Mouse (Mus musculus) limb, embryonic 15.5 days (tissue): ENCODE data around the gene Lgals3bp. TPM values are rescaled to one million over a fixed set of nuclear protein-coding genes. Genes with fewer than 3 reads are reported as not detected.

ENCODE experiments used
- ATAC-seq: fragments of 200-750 bp; cut with Nextera tagmentation; 2 replicates; pipeline ENCODE4 v1.8.0; 2017; ENCODE audit warnings: low read depth, moderate TSS enrichment; ENCODE audit not compliant: insufficient number of reproducible peaks, low FRiP score, low TSS enrichment
- H3K27ac ChIP-seq: fragments of 300-500 bp; sonication (generic); 2 replicates; pipeline ENCODE4 v1.5.1; 2015; ENCODE audit warnings: moderate library complexity, mild to moderate bottlenecking, inconsistent platforms
- H3K27me3 ChIP-seq: fragments of 300-500 bp; sonication (generic); 2 replicates; pipeline ENCODE4 v1.6.1; 2015; ENCODE audit warnings: inconsistent platforms
- H3K36me3 ChIP-seq: fragments of 300-500 bp; sonication (generic); 2 replicates; pipeline ENCODE4 v1.6.1; 2015; ENCODE audit warnings: inconsistent platforms
- H3K4me1 ChIP-seq: fragments of 300-500 bp; sonication (generic); 2 replicates; pipeline ENCODE4 v1.6.1; 2015; ENCODE audit warnings: inconsistent platforms
- H3K4me2 ChIP-seq: fragments of 300-500 bp; sonication (generic); 2 replicates; pipeline ENCODE4 v1.6.1; 2015; ENCODE audit warnings: mild to moderate bottlenecking, inconsistent platforms
- H3K4me3 ChIP-seq: fragments of 300-500 bp; sonication (generic); 2 replicates; pipeline ENCODE4 v1.5.1; 2015; ENCODE audit warnings: mild to moderate bottlenecking, inconsistent platforms
- H3K9ac ChIP-seq: fragments of 300-500 bp; sonication (generic); 2 replicates; pipeline ENCODE4 v1.6.1; 2015; ENCODE audit warnings: inconsistent platforms
- H3K9me3 ChIP-seq: fragments of 300-500 bp; sonication (generic); 2 replicates; pipeline ENCODE4 v1.6.1; 2016; ENCODE audit warnings: inconsistent platforms
- WGBS: fragments of 180-500 bp; shearing (Covaris S2); methylation state at CpG from one replicate; pipeline ENCODE4 v1.1.7; 2015; 5-methylcytosine and 5-hydroxymethylcytosine counted together
- polyA plus RNA-seq: library from polyadenylated mRNA; unstranded; fragments of >200 nt; fragmentation: Nextera tagmentation; extraction: Ambion mirVana; gene quantifications from 2 replicates; pipeline ENCODE4 v1.2.1, GENCODE M21; 2015

Gene Lgals3bp
- polyA plus RNA-seq, 1 experiment from 2014 or later = 8.0 TPM

- H3K27ac ChIP-seq = no peak overlapping the region
- H3K36me3 ChIP-seq = peaks cover 67% of the 10 kb centered on the region
- ATAC-seq = no peak
- WGBS = 79% methylated on average over 18 of the region's 18 CpGs
- H3K4me1 ChIP-seq = 0 out of 2 replicates have a peak, but pooled peaks cover 8% of the 10 kb centered on the region
- no peaks in the 10 kb centered on the region for H3K27me3 ChIP-seq
- H3K9ac ChIP-seq = no peak overlapping the region
- H3K4me2 ChIP-seq = no peak overlapping the region
- H3K4me3 ChIP-seq = no peak overlapping the region
- no peaks in the 10 kb centered on the region for H3K9me3 ChIP-seq
These were observed 6.3 kb upstream of the Lgals3bp start for GRCm38 (mm10) chr11:118408051-118408740.

DNA sequence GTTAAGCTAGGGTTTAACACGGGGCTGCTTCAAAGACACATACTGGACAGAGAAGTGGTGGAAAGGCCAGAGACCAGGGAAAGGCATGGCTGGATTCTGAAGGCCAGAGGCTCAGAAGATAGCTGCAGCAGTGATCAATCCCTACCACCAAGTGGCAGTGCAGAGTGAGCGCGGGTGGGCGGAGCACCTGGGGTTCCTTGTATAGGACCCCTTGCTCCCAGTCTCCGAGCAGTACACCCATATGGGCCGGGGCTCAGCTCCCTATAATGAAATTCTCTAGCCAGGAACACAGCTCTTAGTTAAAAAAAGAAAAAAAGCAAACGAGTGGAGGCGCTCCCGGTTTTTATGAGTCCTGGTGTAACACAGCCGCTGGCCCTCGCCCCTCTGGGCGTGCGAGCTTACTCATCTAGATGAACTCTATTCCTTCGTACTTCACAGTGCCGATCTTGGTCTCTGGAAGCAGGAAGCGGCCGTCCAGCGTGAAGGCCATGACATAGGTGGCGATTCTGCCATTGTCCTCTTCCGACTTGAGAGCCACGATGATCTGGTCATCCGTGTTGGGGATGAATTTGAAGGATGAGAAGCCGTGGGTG lies 5.5 kb upstream of the Lgals3bp start:
- H3K4me3 ChIP-seq = no peak overlapping the region
- no peak for ATAC-seq
- H3K4me2 ChIP-seq = no peak overlapping the region
- 0 out of 2 replicates have a peak, but pooled peaks cover 7% of the 10 kb centered on the region for H3K4me1 ChIP-seq
- 73% methylated on average over 23 of the region's 23 CpGs for WGBS
- no peak overlapping the region for H3K9ac ChIP-seq
- no peak overlapping the region for H3K27ac ChIP-seq
- H3K27me3 ChIP-seq = no peaks in the 10 kb centered on the region
- peaks cover 66% of the 10 kb centered on the region for H3K36me3 ChIP-seq
- no peaks in the 10 kb centered on the region for H3K9me3 ChIP-seq

DNA sequence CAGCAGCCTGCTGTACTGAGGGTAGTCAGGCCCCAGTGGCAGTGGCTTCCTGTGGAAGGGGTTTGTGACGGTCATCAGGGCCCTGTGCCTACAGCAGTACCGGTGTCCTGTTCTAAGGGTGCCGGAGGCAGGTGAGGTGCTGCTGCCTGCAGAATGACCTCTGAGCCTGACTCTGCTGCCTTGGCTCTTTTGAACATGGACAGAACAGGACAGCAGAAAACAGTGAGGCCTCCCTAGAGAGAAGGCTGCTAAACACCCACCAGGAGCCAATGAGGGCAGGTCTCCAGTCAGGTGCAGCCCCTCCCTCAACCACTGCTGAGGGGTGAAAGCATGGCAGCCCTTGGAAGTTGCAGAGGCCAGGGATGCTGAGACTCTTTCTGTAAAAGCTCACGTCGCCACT lies 4.6 kb upstream of the Lgals3bp start:
- H3K36me3 ChIP-seq = peaks cover 59% of the 10 kb centered on the region
- H3K27ac ChIP-seq = no peak overlapping the region

DNA sequence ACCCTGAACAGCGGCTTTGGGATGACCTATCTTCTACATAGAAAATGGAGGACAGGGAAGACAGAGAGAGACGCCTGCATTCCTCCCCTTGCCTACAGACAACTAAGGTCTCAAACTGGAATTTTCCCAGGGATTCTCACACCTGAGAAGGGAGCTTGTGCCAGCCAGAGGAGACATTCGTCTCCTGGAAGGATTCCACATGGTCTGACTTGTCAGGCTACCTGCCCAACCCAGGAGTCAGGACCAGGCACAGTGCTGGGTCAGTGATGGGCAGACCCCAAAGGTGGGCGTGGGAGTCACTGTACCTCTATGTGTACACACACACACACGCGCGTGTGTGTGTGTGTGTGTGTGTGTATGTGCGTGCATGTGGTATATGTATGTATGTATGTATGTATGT lies 3.4 kb upstream of the Lgals3bp start:
- peaks cover 47% of the 10 kb centered on the region for H3K36me3 ChIP-seq
- H3K27me3 ChIP-seq = no peaks in the 10 kb centered on the region
- H3K4me2 ChIP-seq = no peak overlapping the region
- H3K27ac ChIP-seq = no peak overlapping the region
- no peak for ATAC-seq
- no peaks in the 10 kb centered on the region for H3K9me3 ChIP-seq
- peaks cover 25% of the 10 kb centered on the region for H3K4me1 ChIP-seq
- H3K4me3 ChIP-seq = no peak overlapping the region
- WGBS = 95% methylated on average over 8 of the region's 8 CpGs
- H3K9ac ChIP-seq = no peak overlapping the region

More for the DNA sequence above, 4.6 kb upstream of the Lgals3bp start:
- Histone ChIP-seq H3K27me3 (no peaks in the 10 kb centered on the region), H3K4me2 (no peak overlapping the region), H3K9ac (no peak overlapping the region), H3K4me3 (no peak overlapping the region), H3K9me3 (no peaks in the 10 kb centered on the region), H3K4me1 (peaks cover 13% of the 10 kb centered on the region)
- 92% methylated on average over 5 of the region's 5 CpGs for WGBS
- ATAC-seq = no peak

GRCm38 (mm10) chr11:118403951-118404899 lies 2.3 kb upstream of the Lgals3bp start:
- Histone ChIP-seq H3K27me3 (no peaks in the 10 kb centered on the region), H3K4me1 (peaks cover 33% of the 10 kb centered on the region), H3K9ac (no peak overlapping the region), H3K4me3 (no peak overlapping the region), H3K36me3 (peaks cover 38% of the 10 kb centered on the region), H3K27ac (no peak overlapping the region), H3K9me3 (no peaks in the 10 kb centered on the region), H3K4me2 (no peak overlapping the region)
- no peak for ATAC-seq
- 78% methylated on average over 6 of the region's 6 CpGs for WGBS

DNA sequence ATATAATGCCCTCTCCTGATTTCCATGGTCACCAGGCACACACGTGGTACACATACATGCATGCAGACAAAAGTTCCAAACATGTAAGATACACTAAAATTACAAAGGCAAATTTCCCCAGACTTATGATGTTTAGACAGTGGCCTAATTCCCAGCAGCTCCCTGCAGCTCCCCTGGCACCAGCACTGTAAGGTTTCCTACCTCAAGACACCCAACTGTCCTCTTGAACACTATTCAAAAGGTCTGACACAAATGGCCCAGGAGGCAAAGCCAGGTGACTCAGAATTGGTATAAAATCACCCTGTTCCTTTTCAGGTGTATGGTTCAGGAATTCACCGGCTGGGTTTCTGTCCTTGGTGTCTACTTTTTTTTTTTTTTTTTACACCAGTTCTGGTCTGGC lies 1.3 kb upstream of the Lgals3bp start:
- H3K4me2 ChIP-seq = no peak overlapping the region
- H3K4me3 ChIP-seq = no peak overlapping the region
- no peak for ATAC-seq
- H3K27me3 ChIP-seq = no peaks in the 10 kb centered on the region
- no peak overlapping the region for H3K9ac ChIP-seq
- 92% methylated on average over 2 of the region's 2 CpGs for WGBS
- peaks cover 33% of the 10 kb centered on the region for H3K4me1 ChIP-seq
- no peak overlapping the region for H3K27ac ChIP-seq
- H3K9me3 ChIP-seq = no peaks in the 10 kb centered on the region
- H3K36me3 ChIP-seq = peaks cover 28% of the 10 kb centered on the region

- peaks cover 28% of the 10 kb centered on the region for H3K4me1 ChIP-seq
- H3K36me3 ChIP-seq = peaks cover 9% of the 10 kb centered on the region
- H3K4me2 ChIP-seq = no peak overlapping the region
- WGBS = 64% methylated on average over 4 of the region's 4 CpGs
- ATAC-seq = no peak
- peak overlapping the region; percentile 81 for H3K27ac ChIP-seq
- H3K9ac ChIP-seq = no peak overlapping the region
- 0 out of 2 replicates have a peak overlapping the region, but pooled peaks have one; percentile 4 for H3K4me3 ChIP-seq
- H3K27me3 ChIP-seq = no peaks in the 10 kb centered on the region
- H3K9me3 ChIP-seq = no peaks in the 10 kb centered on the region
These were observed 697 bp downstream of the Lgals3bp start for GRCm38 (mm10) chr11:118401195-118401594.

DNA sequence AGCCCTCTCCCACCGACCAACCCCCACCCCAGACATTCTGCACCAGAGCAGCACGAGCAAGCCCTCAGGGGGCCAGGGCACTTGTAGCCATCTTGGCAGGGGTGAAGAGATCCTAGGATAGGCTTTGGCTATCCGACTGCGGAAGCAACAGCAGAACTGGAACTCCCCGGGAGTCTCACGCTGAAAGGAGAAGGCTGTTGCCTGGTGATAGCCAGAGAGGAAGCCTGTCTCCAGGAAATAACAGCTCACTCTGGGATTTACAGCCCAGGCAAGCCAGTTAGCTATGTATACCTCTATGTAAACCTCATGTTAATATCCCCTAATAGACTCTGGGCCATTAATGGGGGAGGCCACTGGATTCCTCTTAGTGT lies 1.3 kb downstream of the Lgals3bp start:
- ATAC-seq = peak; percentile 25; the same call in 1 of the 2 replicates
- Histone ChIP-seq H3K27me3 (no peaks in the 10 kb centered on the region), H3K27ac (peak overlapping the region; percentile 81), H3K9me3 (no peaks in the 10 kb centered on the region; the same call in 1 of the 2 replicates), H3K4me2 (0 out of 2 replicates have a peak overlapping the region, but pooled peaks have one; percentile 6), H3K36me3 (peaks cover 3% of the 10 kb centered on the region), H3K9ac (no peak overlapping the region), H3K4me3 (no peak overlapping the region), H3K4me1 (peaks cover 28% of the 10 kb centered on the region)
- 17% methylated on average over 6 of the region's 6 CpGs for WGBS

DNA sequence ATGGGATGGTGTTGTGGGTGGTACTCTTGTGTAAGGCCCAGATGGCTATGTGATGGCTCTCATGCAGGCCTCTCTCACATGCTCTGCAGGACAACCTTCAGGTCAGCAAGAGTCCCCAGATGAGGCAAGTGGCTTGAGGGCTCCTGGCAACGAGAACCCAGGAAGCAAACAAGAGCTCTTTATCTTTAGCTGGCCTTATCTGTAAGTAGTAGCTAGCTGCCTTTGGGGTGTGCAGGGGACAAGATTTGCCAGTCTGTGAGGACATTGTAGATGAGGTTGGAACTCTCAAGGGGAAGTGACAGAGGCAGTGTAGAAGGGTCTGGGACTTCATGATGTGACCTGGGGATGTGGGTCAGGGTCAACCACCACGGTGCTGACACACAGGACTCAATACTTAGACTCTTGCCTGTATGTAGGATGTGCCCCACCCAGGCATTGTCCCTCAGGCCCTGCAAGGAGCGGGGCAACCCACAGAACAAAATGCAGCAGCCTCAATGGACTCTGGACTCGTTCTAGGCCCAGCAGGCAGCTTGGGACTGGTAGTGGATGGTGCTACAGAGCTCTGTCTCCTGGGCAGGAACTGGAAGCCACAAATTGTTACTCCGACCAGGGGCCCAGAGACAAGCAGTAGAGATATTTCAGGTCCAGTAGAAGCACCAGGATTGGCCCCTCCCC lies 1.9 kb downstream of the Lgals3bp start:
- Histone ChIP-seq H3K36me3 (no peaks in the 10 kb centered on the region; the same call in 1 of the 2 replicates), H3K9me3 (no peaks in the 10 kb centered on the region; the same call in 1 of the 2 replicates), H3K4me2 (0 out of 2 replicates have a peak overlapping the region, but pooled peaks have one; percentile 6), H3K9ac (no peak overlapping the region), H3K27ac (peak overlapping the region; percentile 81), H3K27me3 (no peaks in the 10 kb centered on the region), H3K4me3 (no peak overlapping the region), H3K4me1 (peaks cover 28% of the 10 kb centered on the region)
- no peak for ATAC-seq
- WGBS = 61% methylated on average over 5 of the region's 5 CpGs

GRCm38 (mm10) chr11:118397806-118398530 lies 3.9 kb downstream of the Lgals3bp start:
- H3K36me3 ChIP-seq = no peaks in the 10 kb centered on the region
- WGBS = 92% methylated on average over 26 of the region's 26 CpGs
- ATAC-seq = no peak

DNA sequence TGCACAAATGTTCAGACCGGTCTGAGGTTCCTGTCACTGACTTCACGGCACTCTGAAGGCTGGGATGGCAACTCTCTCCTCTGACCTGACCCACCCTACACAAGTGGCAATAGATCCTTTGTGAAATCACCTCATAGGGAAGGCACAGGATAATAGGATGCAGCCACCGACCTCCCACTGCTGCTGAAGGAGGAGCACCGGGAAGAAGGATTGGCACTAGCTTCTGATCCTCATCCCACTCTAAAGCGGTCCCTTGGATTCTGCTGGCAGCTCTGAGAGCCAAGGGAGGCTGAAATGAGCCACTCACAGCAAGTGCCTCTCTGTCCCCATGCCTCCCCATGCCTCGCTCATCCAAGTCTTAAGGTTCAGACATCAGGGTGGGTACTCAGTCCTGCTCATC lies 7.4 kb downstream of the Lgals3bp start:
- 57% methylated on average over 6 of the region's 6 CpGs for WGBS
- Histone ChIP-seq H3K4me1 (0 out of 2 replicates have a peak, but pooled peaks cover under 1% of the 10 kb centered on the region), H3K4me3 (no peak overlapping the region), H3K36me3 (no peaks in the 10 kb centered on the region), H3K9me3 (no peaks in the 10 kb centered on the region; the same call in 1 of the 2 replicates), H3K4me2 (no peak overlapping the region), H3K27me3 (no peaks in the 10 kb centered on the region), H3K9ac (no peak overlapping the region), H3K27ac (no peak overlapping the region)
- ATAC-seq = no peak

More at GRCm38 (mm10) chr11:118397806-118398530, 3.9 kb downstream of the Lgals3bp start:
- Histone ChIP-seq H3K27me3 (no peaks in the 10 kb centered on the region), H3K4me2 (no peak overlapping the region), H3K4me1 (peaks cover 28% of the 10 kb centered on the region), H3K4me3 (no peak overlapping the region), H3K9me3 (no peaks in the 10 kb centered on the region; the same call in 1 of the 2 replicates), H3K9ac (no peak overlapping the region), H3K27ac (no peak overlapping the region)
